Comparison of ENCODE assay signal across 27 mouse cellular contexts in the genomic region with DNA sequence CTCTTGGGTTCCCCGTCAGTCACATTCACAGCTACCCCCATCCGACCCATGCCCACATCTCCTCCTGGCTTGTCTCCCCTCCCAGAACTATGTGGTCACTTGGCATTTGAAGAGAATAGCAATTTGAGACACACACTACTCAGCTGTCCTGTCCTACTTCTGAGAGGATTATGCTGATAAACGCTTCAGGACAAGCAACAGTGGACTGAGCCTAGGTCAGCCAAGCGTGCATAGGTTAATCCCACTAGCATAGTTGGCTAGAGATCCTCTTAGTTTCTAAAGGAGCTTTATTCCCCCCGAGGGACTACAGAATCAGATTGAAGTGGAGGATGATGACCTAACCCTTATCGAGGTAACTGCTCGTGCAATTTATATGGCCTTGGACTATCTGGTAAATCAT.
"Had no signal": no experiment of that assay in that cellular context is flagged by ENCODE, and none has a peak within 500 bp of the region (broad histone marks: within the 10 kb centered on the region; RNA-seq: fewer than 3 reads in every experiment).

No protein-coding gene starts in this region.

- H3K4me3 ChIP-seq: gastrocnemius, adult 2 months; heart, embryonic 13.5 days; heart, embryonic 15.5 days; hindbrain, embryonic 10.5 days; hindbrain, embryonic 13.5 days; hindbrain, embryonic 15.5 days; kidney, embryonic 15.5 days; left cerebral cortex, adult 2 months; limb, embryonic 10.5 days; limb, embryonic 12.5 days had no signal

- H3K4me1 ChIP-seq: heart, embryonic 13.5 days; heart, embryonic 15.5 days; limb, embryonic 12.5 days had no signal

- H3K27ac ChIP-seq: gastrocnemius, adult 2 months; heart, embryonic 13.5 days; heart, embryonic 15.5 days; hindbrain, embryonic 10.5 days; hindbrain, embryonic 13.5 days; hindbrain, embryonic 15.5 days; hindbrain, postnatal 0 days; kidney, embryonic 15.5 days; kidney, postnatal 0 days; left cerebral cortex, adult 2 months; limb, embryonic 10.5 days; limb, embryonic 12.5 days had no signal

- H3K9ac ChIP-seq: heart, embryonic 13.5 days; heart, embryonic 15.5 days; hindbrain, embryonic 13.5 days; hindbrain, embryonic 15.5 days; kidney, embryonic 15.5 days; limb, embryonic 12.5 days had no signal

- ATAC-seq: hindbrain, postnatal 0 days; intestine, embryonic 16.5 days had no signal

- H3K27me3 ChIP-seq: hindbrain, embryonic 15.5 days; limb, embryonic 12.5 days had no signal

- H3K36me3 ChIP-seq: heart, embryonic 13.5 days; heart, embryonic 15.5 days; hindbrain, embryonic 10.5 days; hindbrain, embryonic 13.5 days; hindbrain, embryonic 15.5 days; kidney, embryonic 15.5 days; limb, embryonic 10.5 days; limb, embryonic 12.5 days had no signal

- DNase-seq: gastrocnemius, adult 2 months; gastrocnemius, postnatal 10 days; gastrocnemius, postnatal 25 days; heart, postnatal 14 days; heart, postnatal 4 days; kidney, adult 11 months; kidney, adult 2 months; kidney, adult 9 months; kidney, postnatal 14 days; kidney, postnatal 36 days; layer of hippocampus, adult 9-11 months; layer of hippocampus, postnatal 36 days; liver had no signal

- H3K9me3 ChIP-seq: heart, embryonic 13.5 days; heart, embryonic 15.5 days; hindbrain, embryonic 10.5 days; hindbrain, embryonic 13.5 days; hindbrain, embryonic 15.5 days; kidney, embryonic 15.5 days; limb, embryonic 10.5 days; limb, embryonic 12.5 days had no signal

- H3K4me2 ChIP-seq: heart, embryonic 11.5 days; heart, embryonic 13.5 days; heart, embryonic 15.5 days; hindbrain, embryonic 13.5 days; hindbrain, embryonic 15.5 days; kidney, embryonic 15.5 days; limb, embryonic 12.5 days; liver, embryonic 11.5 days had no signal
